Mouse (Mus musculus) CD4-positive, CD25-positive, alpha-beta regulatory T cell, adult 9 weeks (primary cell): ENCODE data around the gene Tbc1d14. TPM values are rescaled to one million over a fixed set of nuclear protein-coding genes. Genes with fewer than 3 reads are reported as not detected.

Experiments
- polyA plus RNA-seq: library from polyadenylated mRNA; unstranded; fragments of 100-300 nt; shearing (Covaris generic); gene quantifications from one replicate; pipeline ENCODE4 v1.2.1, GENCODE M21; 2017

The Tbc1d14 gene
- polyA plus RNA-seq: 110 TPM

DNA sequence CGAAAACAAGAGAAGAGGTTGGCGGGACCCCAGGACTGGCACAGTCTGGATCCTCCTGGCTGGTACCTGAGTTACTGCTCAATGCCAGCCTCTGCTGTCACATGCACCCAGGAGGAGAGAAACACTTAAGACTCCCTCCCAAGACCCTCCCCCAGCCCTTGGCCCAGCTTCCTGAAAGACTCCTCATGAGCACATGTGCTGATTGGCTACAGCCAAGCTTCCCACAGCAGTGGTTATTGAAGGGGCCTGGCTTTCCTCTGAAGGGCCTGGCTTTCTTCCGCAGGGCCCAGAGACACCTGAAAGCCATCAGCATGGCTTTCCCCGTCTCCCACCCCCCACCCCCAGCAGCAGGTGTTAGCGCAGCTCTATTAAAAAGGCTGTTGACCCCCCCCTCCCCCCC is at the start of gene Tbc1d14:
Gene Tbc1d14, minus strand, starts transcription at position 101 of the 400 bp plus-strand sequence.

DNA sequence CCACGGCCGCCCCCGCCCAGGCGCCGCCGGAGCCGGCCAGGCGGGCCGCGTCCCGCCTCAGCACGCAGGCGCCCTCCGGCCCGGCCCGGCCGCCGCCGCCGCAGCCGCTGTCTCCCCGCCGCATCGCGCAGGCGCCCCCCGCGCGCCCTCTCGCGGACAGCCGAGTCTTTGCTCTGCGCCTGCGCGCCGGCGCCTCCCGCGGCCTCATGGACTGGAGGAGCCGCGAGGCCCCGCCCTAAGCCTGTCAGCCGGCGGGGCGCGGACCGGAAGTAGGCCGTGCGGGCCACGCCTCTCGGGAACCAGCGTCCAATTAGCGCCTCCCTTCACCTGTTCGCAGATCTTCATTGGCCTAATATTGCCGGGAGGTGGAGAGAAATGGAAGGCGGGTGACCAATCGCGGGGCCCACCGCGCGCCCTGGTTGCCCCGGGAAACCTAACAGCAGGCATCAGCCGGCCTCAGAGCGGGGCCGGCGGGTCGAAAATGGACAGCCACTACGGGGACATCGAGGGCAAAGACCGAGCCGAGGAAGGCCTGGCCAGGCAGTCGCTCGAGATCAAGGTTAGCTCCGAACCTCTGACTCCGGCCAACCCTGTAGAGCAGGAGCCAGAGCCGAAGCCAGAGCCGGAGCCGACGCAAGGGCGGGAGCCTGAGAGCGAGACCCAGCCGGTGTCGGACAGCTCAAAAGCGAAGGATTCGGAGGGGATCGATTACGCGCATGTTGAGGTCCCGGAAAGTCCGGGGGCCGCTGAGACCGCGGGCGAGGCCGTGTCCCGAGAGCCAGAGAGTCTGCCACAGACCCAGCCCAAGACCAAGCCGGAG is 108.7 kb downstream of the Tbc1d14 start, which contains the start of the genes Tada2b and Ccdc96:
Gene Tada2b, minus strand, starts transcription at position 115 of the 820 bp plus-strand sequence.
Gene Ccdc96, plus strand, starts transcription at position 418 of the 820 bp plus-strand sequence.

DNA sequence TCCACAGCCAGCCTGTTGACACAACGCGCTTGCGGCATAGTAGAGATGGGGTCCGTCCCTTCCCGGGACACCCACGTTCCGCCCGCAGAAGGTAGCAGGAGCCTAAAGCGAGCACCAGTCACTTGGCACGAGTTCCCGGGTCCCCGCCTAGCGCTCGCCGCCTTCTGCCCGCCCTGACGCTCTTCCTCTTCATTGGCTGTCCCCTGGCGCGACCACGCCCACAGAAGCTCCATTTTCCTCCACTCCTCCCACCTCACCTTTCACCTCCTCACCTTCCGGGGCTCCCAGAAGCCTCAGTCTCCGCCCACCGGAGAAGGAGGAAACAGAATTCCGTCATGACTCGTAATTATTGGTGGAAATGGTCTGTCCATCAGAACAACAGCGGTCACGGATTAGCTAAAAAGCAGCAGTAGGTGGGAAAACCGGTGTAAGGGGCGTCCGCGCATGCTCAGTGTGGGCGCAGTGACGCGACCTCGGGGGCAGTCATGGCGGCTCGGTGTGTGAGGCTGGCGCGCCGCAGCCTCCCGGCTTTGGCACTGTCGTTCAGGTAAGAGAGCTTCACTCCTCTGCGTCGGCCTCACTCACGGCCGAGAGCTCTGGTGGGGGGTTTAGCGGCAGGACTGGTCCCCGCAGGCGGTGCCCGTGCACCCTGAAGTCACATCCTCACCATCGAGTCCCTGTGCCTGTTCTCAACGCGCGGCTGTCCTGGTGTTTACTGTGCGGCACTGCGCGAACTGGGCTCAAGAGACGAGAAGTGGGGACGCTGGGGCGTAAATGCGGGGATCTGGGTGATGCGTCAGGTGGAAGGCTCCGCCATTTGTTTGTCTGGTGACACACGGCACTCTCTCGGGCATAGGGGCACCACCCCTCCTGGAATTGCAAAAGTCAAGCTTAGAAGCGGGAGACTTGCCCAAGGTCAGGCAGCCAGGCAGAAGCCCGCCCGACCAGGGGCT is 128.1 kb downstream of the Tbc1d14 start, which contains the start of gene Grpel1:
Gene Grpel1, plus strand, starts transcription at position 290 of the 953 bp plus-strand sequence.

Other genes starting within 250 kb of the Tbc1d14 start
- 5.7 TPM for gene Sorcs2, start 195.1 kb downstream of the Tbc1d14 start, polyA plus RNA-seq
- gene Grpel1, start 128.3 kb downstream of the Tbc1d14 start, polyA plus RNA-seq: 41.7 TPM
- gene Tada2b, start 109.0 kb downstream of the Tbc1d14 start, polyA plus RNA-seq: 1.6 TPM
- gene Ccdc96, start 108.7 kb downstream of the Tbc1d14 start, polyA plus RNA-seq: not detected
- 36.7 TPM for gene D5Ertd579e, start 102.7 kb upstream of the Tbc1d14 start, polyA plus RNA-seq
- 1.9 TPM for gene Bloc1s4, start 155.4 kb upstream of the Tbc1d14 start, polyA plus RNA-seq
- gene Mrfap1, start 203.5 kb upstream of the Tbc1d14 start, polyA plus RNA-seq: 89.1 TPM
- 16.1 TPM for gene Man2b2, start 237.4 kb upstream of the Tbc1d14 start, polyA plus RNA-seq